8 mouse cellular contexts compared by ENCODE assay signal in the genomic region with DNA sequence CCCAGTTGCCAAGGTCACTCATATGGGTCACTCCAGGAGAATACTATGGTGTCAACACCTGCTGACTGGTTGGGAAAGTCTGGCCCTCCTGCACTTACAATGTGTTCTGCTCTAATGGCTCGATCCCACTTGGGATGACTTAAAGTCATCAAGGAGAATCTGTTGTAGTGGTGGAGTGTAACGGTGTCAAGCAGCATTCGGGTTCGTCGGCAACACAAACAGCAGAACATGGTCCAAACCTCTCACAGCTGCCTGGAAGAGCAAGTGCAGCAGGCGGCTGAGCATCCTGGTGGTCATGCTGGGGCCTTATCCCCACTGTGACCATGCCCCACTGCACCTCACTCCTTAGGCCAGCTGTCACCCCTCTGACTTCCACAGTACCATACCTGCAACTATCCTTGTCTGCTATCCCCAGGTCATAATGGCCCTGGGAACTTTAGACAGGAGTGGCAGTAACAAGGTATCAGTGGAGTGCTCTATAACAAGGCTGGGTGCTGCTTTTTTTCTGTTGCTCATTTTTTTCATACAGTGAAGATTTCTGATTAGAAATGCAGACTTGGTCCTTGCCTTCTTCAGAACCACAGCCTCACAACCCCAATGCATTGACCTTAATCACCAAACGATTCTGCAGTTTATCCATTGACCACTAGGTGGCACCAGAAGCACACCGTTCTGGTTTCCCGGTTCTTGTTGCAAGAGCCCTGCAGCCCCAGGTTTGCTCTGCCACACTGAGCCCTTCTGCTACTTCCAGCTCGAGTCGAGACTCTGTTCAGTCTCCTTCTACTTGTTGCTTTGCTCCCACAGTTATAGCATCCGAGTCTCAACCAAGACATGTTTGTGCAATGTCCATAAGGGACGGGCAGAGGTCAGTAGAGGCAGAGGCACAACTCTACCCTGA. TPM values are rescaled to one million over a fixed set of nuclear protein-coding genes. Genes with fewer than 3 reads are reported as not detected.
A peak's percentile ranks its signal among the peaks of the same experiment; 100 is the strongest.
DNase-seq lines count a peak whose midpoint lies in the region; ATAC-seq and TF ChIP-seq lines count a peak whose summit lies in the region.

No protein-coding gene starts in this region.

- TF ChIP-seq EP300 in heart, adult 2 months (IDR thresholded peaks at IDR 0.05; ENCODE audit: insufficient read depth, low read depth, low read length): 0 out of 2 replicates have a peak, but pooled peaks have one; percentile 38

- H3K27ac ChIP-seq in heart, adult 2 months: no peak overlapping the region
- no peak overlapping the region for H3K27ac ChIP-seq in intestine, postnatal 0 days (ENCODE audit: low read depth, low read length)
- no peak overlapping the region for H3K27ac ChIP-seq in midbrain, embryonic 12.5 days (replicated peaks)

- intact Hi-C loops in heart, adult 2 months (cut with DNase I): loop anchor here (1.0 to 5.0 kb wide), 4 partner anchors 104 to 394 kb away; no protein-coding TSS in a partner anchor
- intact Hi-C loops in heart, postnatal 25 days (cut with DNase I): loop anchor here (1.0 to 5.0 kb wide), 4 partner anchors 89 to 199 kb away; a partner anchor contains a TSS
- intact Hi-C loops in left cerebral cortex, postnatal 25 days (cut with DNase I): loop anchor here (5.0 kb wide), 4 partner anchors 89 to 181 kb away; a partner anchor contains a TSS

- 53% methylated on average over 13 of the region's 13 CpGs for WGBS in heart, adult 2 months
- 56% methylated on average over 13 of the region's 13 CpGs for WGBS in intestine, postnatal 0 days
- whole genome bisulfite sequencing in midbrain, embryonic 12.5 days: 59% methylated on average over 13 of the region's 13 CpGs

- no peaks in the 10 kb centered on the region for H3K27me3 ChIP-seq in heart, adult 2 months (ENCODE audit: control insufficient read depth, insufficient read depth, low read length)
- H3K27me3 ChIP-seq in intestine, postnatal 0 days (replicated peaks; ENCODE audit: control insufficient read depth, insufficient read depth, low read length): no peaks in the 10 kb centered on the region
- no peaks in the 10 kb centered on the region for H3K27me3 ChIP-seq in midbrain, embryonic 12.5 days

- ATAC-seq in intestine, postnatal 0 days: peak; percentile 58
- 0 out of 2 replicates have a peak, but pooled peaks have one; percentile 55 for ATAC-seq in midbrain, embryonic 12.5 days (ENCODE audit: low FRiP score, low read depth)

- H3K9ac ChIP-seq in heart, adult 2 months (ENCODE audit: low read depth, low read length): no peak overlapping the region
- H3K9ac ChIP-seq in intestine, postnatal 0 days (ENCODE audit: low read depth, low read length): no peak overlapping the region
- no peak overlapping the region for H3K9ac ChIP-seq in midbrain, embryonic 12.5 days (replicated peaks)

- TF ChIP-seq CTCF in heart, adult 2 months (IDR thresholded peaks at IDR 0.05): peak; percentile 91
- TF ChIP-seq CTCF in intestine, postnatal 0 days (IDR thresholded peaks at IDR 0.05; ENCODE audit: low read depth): peak; percentile 94

- H3K4me2 ChIP-seq in intestine, postnatal 0 days (replicated peaks; ENCODE audit: low read depth): no peak overlapping the region
- H3K4me2 ChIP-seq in midbrain, embryonic 12.5 days (replicated peaks): no peak overlapping the region

- H3K4me3 ChIP-seq in heart, adult 2 months: no peak overlapping the region
- H3K4me3 ChIP-seq in intestine, postnatal 0 days (ENCODE audit: low read depth, low read length): no peak overlapping the region
- no peak overlapping the region for H3K4me3 ChIP-seq in midbrain, embryonic 12.5 days

- H3K9me3 ChIP-seq in intestine, postnatal 0 days (ENCODE audit: control insufficient read depth): no peaks in the 10 kb centered on the region
- no peaks in the 10 kb centered on the region for H3K9me3 ChIP-seq in midbrain, embryonic 12.5 days

- H3K79me2 ChIP-seq in heart, adult 2 months (replicated peaks; ENCODE audit: control insufficient read depth, insufficient read depth, low read length): no peaks in the 10 kb centered on the region

- no peak for TF ChIP-seq POLR2A in heart, adult 2 months (IDR thresholded peaks at IDR 0.05; ENCODE audit: insufficient read depth, low read depth, low read length)

- peaks cover 6% of the 10 kb centered on the region for H3K4me1 ChIP-seq in heart, adult 2 months (ENCODE audit: control insufficient read depth, insufficient read depth, low read length)
- H3K4me1 ChIP-seq in intestine, postnatal 0 days (replicated peaks; ENCODE audit: control insufficient read depth, insufficient read depth, low read length): no peaks in the 10 kb centered on the region
- H3K4me1 ChIP-seq in midbrain, embryonic 12.5 days: no peaks in the 10 kb centered on the region

- peaks cover under 1% of the 10 kb centered on the region for H3K36me3 ChIP-seq in heart, adult 2 months (ENCODE audit: control insufficient read depth, insufficient read depth, low read length)
- peaks cover 17% of the 10 kb centered on the region; the same call in 1 of the 2 replicates for H3K36me3 ChIP-seq in intestine, postnatal 0 days (ENCODE audit: control insufficient read depth, insufficient read depth)
- H3K36me3 ChIP-seq in midbrain, embryonic 12.5 days: peaks cover 66% of the 10 kb centered on the region

- DNase-seq in heart, adult 2 months: peak; percentile 57 to 69
- DNase-seq in heart, postnatal 25 days (ENCODE audit: low spot score): no peak
- DNase-seq in cerebellum, postnatal 25 days: peak; percentile 75 to 85
- DNase-seq in gastrocnemius, adult 18-20 months (ENCODE audit: low spot score): peak; percentile 68
- peak; percentile 83 to 85 for DNase-seq in left cerebral cortex, postnatal 25 days (ENCODE audit: low spot score in 2 of 2)
- DNase-seq in right cerebral cortex, postnatal 4 days: peak; percentile 76

RNA-seq across cellular contexts. Expression of a gene that starts 23.5 kb away (rescaled TPM):
- not detected for total RNA-seq in heart, adult 2 months (2021)
- polyA plus RNA-seq in heart, adult 2 months (2012; rRNA removed): not detected in 2 replicates
- total RNA-seq in heart, postnatal 25 days (2021): not detected
- total RNA-seq in gastrocnemius, adult 18-20 months (2021): not detected
- polyA plus RNA-seq in intestine, postnatal 0 days (2015; fragmentation: Nextera tagmentation; extraction: Ambion mirVana): 4.3 and 5.0 TPM in 2 replicates
- under 1 TPM; 0.16 TPM for total RNA-seq in left cerebral cortex, postnatal 25 days (2021)
- polyA plus RNA-seq in midbrain, embryonic 12.5 days (2016; fragmentation: Nextera tagmentation; extraction: Ambion mirVana): 0.18 and 0.71 TPM in 2 replicates

RNA-seq across cellular contexts. Expression of a gene that starts 46.0 kb away (rescaled TPM):
- total RNA-seq in heart, adult 2 months (2021): 10 to 100 TPM in 1 of 2 experiments, 1 to 10 TPM in 1; 7.5 to 13.1 TPM
- polyA plus RNA-seq in heart, adult 2 months (2012; rRNA removed): 11.1 and 17.1 TPM in 2 replicates
- total RNA-seq in heart, postnatal 25 days (2021): 1 to 10 TPM; 7.6 to 8.4 TPM
- total RNA-seq in gastrocnemius, adult 18-20 months (2021): 1 to 10 TPM; 2.3 to 2.4 TPM
- 8.2 and 8.4 TPM in 2 replicates for polyA plus RNA-seq in intestine, postnatal 0 days (2015; fragmentation: Nextera tagmentation; extraction: Ambion mirVana)
- 10 to 100 TPM; 43.0 to 43.9 TPM for total RNA-seq in left cerebral cortex, postnatal 25 days (2021)
- polyA plus RNA-seq in midbrain, embryonic 12.5 days (2016; fragmentation: Nextera tagmentation; extraction: Ambion mirVana): 67.6 and 68.1 TPM in 2 replicates
